Mouse (Mus musculus) left cerebral cortex, adult 6 months (tissue): Measurements from ENCODE around the gene Btbd35f4. TPM values are rescaled to one million over a fixed set of nuclear protein-coding genes. Genes with fewer than 3 reads are reported as not detected.

Source experiments
- long read RNA-seq, 2 experiments: library from polyadenylated mRNA; unstranded; transcript quantifications; one replicate each; pipeline ENCODE4 v2.0.0; 2019 to 2020
- polyA plus RNA-seq: library from polyadenylated mRNA; unstranded; fragments of <200 nt; fragmentation: Nextera tagmentation; gene quantifications from 2 replicates; pipeline ENCODE4 v1.2.3, GENCODE M21; 2021

The Btbd35f4 gene
- not detected in 2 replicates for polyA plus RNA-seq
- long read RNA-seq, experiment 1 = 0 reads
- long read RNA-seq, experiment 2 = 0 reads

GRCm38 (mm10) chrX:4800196-4800595, at the start of gene Btbd35f4:
TSS of gene Btbd35f4 (plus strand) at chrX:4800496.

Other genes starting within 250 kb of the Btbd35f4 start
- not detected in 2 replicates for gene Btbd35f27, start 151.6 kb downstream of the Btbd35f4 start, polyA plus RNA-seq